Mouse (Mus musculus): Measurements from ENCODE around the gene Pih1d1. TPM values are rescaled to one million over a fixed set of nuclear protein-coding genes. Genes with fewer than 3 reads are reported as not detected.

Pih1d1 gene
- total RNA-seq, 1 experiment from 2014 or later: 59.8 TPM

DNA sequence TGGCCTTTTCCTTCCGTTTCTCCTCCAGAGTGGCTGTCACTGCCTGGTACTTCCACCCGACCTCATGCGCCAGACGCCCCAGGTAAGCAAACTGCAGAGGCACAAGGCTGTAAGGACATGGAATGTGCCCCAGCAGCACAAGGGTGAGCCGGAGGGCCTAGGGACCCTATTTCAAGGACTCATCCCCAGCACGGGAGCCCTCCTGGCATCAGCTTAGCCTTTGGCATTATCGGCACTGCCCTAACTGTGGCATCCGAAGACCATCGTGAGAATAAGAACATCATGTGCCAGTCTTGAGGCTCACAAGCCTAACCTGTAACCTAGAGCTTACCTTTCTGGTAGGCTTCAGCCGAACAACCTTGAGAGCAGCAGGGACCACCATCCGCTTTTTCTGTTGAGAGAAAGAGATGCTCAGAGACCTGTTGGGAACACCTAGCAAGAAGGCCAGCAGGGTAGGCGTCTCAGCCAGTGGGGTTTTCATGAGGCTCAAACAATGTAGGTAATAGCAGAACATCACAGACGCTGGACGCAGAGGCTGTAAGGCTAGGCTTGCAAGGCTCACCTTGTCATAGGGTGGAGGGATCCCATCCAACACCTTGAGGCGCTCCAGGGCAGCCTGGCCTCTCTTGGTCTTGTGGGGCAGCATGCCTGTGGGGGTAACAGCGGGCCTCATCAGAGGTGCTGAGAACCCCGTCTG is 27.8 kb upstream of the Pih1d1 start:
- ATAC-seq (replicated peaks; ENCODE audit: low read depth, poor library complexity, severe bottlenecking): no peak

DNA sequence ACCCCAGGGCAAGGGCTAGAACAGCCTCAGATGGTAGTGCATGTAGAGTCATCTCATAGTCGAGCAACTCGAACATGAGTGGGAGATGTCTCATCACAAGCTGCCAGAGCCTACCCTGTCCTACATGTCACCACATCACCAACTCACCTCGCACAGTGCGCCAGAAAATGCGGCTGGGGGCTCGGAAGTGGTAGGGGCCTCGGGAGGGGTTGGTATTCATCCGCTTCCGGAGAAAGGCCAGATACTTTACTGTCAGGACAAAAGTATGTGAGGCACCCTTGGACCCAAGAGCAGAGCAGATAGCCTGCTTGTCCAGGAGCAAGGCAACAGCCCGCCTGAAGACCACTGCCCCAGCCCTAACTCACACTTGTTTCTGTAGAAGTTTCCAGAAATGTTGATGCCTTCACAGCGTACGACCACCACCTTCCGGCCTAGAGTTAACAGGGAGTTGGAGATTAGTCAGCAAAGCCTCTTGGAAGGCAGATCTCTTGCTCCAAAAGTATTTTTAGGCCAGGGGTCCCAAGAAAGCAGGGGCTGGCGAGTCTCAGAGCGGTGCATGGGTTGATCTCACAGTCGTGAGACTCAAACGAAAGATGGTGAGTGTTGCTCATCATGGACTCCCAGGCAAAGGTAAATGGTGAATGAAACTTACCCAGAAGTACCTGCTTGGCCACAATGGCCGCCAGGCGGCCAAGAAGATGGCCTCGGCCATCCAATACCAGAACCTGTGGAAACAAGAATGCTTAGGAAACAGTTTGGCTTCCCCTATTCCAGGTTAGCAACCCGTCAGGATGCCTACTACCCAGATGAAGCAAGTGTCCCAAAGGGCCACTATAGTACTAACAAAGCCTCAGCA is 27.0 kb upstream of the Pih1d1 start:
- no peak for ATAC-seq (replicated peaks; ENCODE audit: low read depth, poor library complexity, severe bottlenecking)

DNA sequence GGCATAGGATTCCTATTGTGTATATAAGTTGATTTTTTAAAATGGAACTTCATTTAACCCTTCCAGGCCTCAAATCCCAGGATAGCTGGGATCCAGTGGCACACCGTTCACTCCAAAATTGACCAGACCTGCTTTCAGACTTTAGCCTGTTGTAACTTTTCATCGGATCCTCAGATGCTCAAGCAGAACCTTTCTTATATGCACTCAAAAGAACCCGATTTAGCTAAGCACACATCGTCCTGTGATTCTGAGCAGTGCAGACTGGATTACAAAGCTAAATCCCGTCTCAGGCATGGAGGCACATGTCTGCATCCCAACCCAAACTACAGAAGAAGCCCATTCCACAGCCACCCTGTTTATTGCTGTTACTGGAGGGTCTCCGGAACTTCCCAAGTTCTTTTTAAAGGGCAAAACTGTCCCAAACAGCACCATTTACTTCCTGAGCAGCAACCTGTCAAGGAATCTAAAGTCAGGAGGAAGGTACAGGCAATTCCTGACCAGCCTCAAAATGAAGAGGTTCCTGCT is 26.3 kb upstream of the Pih1d1 start:
- no peak for ATAC-seq (replicated peaks; ENCODE audit: low read depth, poor library complexity, severe bottlenecking)

DNA sequence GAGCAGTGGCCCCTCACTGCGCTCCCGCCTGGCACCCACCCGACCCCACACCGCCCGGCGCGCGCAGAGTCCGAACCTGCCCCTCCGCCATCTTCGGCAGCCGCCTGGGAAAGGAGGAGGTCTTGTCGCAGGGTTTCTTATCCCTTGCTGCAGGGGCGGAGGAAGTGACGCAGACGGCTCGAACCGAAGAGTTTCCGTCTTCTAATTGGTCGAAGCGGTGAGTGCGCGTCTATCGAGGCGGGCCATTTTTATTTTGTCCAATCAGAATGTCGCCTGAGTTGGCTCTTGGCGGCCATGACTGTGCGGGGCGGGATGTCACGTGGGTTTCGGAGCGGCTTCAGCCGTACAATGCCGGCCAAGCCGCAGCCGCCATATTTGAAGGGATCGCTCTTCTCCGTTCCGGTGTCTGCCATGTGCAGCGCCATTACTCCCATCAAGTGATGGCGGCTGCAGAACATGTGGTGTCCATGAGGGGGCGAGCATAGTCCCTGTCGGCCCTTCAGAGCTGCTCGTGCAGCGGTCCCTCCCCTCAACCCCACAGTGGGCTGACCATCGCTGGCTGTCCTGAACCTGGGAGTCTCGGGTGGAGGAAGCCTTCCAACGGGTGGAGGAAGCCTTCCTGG is 25.4 kb upstream of the Pih1d1 start, which contains the start of gene Rpl13a:
Gene Rpl13a (minus strand): TSS at position 138 of the 623 bp plus-strand sequence.
- ATAC-seq (replicated peaks; ENCODE audit: low read depth, poor library complexity, severe bottlenecking): peak; percentile 69

DNA sequence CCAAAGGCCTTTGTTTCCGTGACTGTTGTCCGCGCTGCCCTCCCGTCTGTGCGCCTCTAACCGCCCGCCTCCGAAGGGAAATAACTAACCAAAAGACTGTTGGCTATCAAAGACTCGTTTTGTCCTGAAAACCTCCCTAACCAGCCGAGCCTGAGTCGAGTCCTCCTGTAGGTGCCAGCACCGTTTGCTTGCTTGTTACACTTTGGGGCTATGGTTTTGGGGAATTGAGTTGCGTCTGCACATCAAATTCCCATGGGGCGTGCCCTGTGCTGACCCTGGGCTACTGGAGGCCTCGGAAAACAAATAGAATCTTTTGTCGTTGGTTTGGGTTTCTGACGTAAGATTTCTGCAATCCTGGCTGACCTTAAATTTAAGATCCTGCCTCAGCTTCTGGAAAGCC is 24.8 kb upstream of the Pih1d1 start:
- peak; percentile 1; the same call in 1 of the 2 replicates for ATAC-seq (replicated peaks; ENCODE audit: low read depth, poor library complexity, severe bottlenecking)

DNA sequence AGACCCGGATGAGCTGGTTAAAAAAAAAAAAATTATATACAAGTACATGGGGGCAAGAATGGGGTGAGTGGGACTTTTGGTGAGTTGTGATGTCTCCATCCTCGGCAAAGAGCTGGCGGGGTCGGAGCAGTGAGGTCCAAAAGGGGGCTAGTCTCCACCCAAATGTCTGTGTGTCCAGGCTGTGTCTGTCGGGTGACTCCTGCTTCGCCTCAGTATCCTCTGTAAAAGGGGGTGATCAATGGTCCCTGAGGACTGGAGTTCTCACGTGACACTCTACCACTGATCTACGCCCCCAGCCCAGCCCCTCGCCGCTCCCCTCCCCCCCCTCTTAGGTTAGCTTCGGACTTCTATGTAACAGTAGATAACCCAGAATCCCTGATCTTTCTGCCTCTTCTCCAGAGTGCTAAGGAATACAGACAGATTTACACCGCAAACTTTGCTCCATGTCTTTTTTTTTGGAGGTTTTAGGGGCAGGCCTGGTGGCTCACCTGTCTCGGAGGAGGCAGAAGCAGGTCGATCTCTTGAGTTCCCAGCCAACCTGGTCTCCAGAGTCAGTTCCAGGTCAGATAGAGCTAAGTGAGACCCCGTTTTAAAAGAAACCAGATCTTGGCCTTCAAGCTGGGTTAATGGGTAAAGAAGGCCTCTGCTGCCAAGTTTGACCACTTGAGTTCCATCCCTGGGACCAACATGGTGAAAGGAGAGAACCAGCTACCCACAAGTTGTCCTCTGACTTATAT is 24.2 kb upstream of the Pih1d1 start:
- no peak for ATAC-seq (replicated peaks; ENCODE audit: low read depth, poor library complexity, severe bottlenecking)

DNA sequence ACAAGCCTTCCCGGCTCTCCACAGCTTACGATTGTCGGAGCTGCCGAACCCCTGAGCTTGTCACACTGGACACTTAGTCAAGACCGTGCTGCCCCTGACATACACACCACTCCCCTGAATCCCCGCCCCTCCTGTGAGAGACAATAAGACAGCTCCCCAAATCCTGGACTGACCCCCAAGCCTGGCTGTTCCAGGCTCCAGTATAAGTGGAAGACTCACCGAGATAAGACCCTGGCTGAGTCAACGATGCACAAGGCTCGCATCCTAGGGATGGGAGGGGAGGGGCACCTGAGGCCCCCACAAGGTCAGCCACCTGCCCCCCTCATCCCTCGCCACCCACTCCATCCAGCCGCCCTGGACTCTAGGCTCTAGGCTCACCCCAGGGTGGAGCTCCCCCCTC is 22.3 kb upstream of the Pih1d1 start:
- ATAC-seq (replicated peaks; ENCODE audit: low read depth, poor library complexity, severe bottlenecking): no peak

DNA sequence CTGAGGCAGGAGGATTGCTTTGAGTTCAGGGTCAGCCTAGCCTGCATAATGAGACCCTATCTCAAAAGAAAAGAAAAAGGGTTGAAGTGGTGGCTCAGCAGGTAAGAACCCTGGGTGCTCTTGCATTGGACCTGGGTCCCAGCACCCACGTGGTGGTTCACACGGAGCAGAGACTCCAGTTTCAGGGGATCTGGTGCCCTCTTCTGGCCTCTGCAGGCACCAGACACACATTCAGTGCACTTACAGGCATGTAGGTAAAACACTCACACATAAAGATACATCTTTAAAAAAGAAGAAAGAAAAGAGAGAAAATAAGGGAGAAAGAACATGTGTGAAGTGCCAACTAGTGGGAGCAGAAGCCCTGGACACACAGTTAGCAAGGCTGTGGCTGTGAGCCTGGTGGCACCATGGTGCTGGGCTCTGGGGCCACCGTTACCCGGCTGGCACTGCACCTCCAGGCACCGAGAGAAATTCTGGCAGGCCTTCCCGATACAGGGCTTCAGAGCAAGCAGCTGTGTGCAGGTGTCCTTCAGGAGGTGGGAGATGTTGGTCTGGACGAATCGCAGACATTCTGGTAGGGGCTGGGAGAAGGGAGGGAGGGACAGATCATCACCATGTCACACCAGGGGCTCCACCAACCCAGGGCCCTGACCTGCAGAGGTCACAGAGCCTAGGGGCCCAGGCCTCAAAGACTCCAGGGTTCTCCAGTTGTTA is 20.5 kb upstream of the Pih1d1 start:
- no peak for ATAC-seq (replicated peaks; ENCODE audit: low read depth, poor library complexity, severe bottlenecking)

DNA sequence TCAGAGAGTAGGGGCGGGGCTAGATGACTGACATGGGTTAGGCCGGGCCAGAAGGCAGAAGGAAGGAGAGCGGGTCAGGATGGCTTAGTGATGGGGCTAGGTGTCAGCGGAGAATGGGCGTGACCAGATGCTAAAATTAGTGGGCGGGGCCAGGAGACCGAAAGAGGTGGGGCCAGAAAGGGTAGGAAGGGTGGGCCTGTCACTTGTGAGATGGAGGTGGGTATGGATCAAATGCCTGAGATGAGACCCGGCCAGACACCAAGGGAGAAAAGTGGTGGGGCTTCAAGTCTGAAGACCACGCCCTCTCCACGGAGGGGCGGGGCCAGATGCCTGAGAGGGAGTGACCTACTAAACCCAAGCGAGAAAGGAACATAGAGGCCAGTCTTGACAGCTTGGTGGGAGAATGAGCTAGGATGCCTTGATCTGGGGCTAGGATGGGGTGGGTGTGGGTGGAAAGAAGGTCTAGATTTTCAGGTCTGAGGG is 19.5 kb upstream of the Pih1d1 start:
- ATAC-seq (replicated peaks; ENCODE audit: low read depth, poor library complexity, severe bottlenecking): peak; percentile 33

DNA sequence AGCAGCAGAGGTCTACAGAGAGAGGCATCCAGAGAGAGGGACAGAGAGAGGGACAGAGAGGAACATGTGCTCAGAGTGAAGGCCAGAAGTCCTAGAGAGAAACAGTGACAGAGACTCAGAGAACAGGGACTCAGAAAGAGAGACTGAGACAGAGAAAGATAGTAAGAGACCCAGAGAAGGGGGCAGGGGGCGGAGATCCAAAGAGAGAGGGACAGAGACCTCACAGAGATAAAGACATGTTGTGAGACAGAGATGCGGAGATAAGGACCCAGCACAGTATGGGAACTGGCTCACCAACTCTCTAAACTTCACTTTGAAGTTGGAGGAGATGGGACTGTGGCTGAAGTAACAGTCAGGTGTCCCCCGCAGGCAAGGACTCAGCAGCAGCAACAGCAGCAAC is 18.7 kb upstream of the Pih1d1 start:
- ATAC-seq (replicated peaks; ENCODE audit: low read depth, poor library complexity, severe bottlenecking): no peak

DNA sequence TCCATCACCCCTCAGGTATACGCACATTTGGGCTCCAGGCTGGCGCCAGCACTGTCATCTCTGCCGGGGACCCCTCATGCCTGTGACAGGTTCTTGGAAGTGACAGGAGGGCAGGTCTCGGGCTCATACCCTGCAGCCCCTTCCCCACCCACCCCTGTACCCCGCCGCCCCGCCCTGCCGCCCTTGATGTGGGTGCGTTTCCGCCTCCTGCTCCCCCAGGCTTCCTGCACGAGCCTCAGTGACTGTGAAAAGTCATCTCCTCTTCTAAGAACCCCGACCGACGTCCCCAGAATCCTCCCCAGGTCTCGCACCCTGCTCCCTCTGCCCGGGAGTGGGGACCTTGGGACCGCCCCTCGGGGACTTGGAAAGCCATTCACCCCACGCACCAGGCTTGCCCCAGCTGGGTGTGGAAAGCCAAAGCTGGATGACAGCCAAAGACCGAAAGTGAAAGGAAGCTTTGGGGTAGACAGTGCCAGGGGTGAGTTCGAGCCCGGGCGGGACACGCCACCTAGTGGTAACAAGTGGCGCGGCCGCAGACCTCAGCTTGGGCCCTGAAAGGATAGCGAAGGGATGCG is 18.0 kb upstream of the Pih1d1 start, which contains the start of the genes Gm45713 and Flt3l:
Gene Gm45713 (minus strand): TSS at position 239 of the 575 bp plus-strand sequence.
Gene Flt3l (minus strand): TSS at position 440 of the 575 bp plus-strand sequence.
- peak; percentile 50 for ATAC-seq (replicated peaks; ENCODE audit: low read depth, poor library complexity, severe bottlenecking)

DNA sequence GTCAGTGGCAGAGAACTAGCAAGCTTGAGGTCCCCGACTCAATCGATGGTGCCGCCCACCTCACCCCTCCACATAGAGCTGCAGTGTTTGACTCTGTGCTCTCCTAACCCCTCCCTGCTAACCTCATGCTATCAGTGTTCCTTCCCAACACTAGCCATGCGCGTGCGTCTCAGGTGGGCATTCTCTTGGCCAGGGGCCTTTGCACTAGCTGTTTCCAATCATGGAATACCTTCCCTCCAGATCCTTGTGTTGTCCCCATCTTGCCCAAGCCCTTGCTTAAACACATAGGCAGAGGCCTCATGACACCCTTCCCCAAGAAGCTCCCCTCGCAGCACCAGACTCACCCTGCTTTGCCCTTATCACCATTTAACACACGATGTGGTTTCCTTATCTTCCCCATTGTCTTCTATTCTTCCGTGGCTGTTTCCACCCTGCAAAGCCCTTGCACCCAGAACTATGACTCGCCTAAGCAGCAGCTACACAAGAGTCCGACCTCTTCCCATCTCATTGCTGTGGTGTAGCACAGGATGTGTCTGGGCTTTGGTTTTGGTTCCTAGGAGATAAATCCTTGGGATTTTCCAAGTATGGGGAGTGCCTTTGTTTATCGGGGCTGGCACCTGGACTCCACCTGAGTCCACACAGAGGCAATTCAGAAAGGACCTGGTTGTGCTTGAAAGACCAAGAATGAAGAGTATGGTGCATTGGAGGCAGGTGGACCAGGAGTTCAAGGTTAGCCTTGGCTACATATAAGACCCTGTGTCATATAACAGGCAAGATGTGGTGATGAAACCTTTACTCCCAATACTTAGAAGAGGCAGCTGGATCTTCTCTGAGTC is 16.7 kb upstream of the Pih1d1 start:
- peak; percentile 79 for ATAC-seq (replicated peaks; ENCODE audit: low read depth, poor library complexity, severe bottlenecking)

DNA sequence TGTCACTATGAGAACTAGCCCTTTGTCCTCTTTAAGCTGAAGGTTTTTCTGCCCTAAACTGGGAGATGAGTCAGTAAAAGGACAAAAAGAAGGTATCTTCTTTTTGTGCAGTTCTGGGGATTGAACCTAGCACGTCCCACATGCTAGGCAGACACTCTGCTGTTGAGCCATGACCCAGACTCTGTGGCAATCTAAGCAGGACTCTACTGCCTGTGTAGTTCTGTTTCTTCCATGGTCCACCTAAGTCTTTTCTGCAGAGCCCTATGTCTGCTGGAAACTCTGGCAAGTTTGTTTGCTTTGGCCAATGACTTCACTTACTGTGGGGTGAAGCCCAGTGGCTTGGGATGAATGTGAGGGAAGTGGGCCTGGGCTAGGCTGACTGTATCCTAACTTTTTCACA is 15.7 kb upstream of the Pih1d1 start:
- no peak for ATAC-seq (replicated peaks; ENCODE audit: low read depth, poor library complexity, severe bottlenecking)

DNA sequence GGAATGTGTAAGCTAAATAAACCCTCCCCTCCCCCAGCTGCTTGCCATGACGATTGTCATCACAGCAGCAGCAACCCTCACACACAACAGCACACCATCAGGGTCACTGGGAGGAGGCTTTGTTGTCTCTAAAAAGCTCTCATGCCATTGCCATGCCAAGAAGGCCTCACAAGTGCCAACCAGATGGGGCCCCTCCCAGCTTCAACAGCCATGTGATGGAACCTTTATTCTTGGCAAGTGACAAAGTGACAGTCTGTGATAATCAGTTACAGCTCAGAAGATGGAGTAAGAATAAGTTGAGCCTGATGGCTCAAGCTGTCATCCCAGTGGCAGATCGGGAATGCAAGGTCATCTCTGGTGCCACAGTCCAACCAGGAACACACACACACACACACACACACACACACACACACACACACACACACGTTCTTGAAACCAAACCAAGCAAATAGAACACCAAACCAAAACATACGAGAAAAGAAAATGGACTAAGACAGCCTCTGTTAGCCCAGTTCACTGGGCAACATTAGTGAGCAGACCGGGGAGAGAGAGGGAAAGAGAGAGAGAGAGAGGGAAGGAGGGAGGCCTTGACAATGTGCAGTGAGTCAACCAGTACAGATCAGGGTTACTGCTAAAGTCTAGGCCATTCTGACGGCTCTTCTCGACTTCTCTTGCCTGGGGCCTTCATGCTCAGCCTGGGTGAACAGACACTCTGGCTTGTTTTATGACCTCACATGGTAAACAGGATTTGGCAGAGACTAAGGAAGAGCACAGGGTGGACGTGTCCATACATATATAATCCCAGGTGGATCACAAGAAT is 14.0 kb upstream of the Pih1d1 start:
- ATAC-seq (replicated peaks; ENCODE audit: low read depth, poor library complexity, severe bottlenecking): no peak

DNA sequence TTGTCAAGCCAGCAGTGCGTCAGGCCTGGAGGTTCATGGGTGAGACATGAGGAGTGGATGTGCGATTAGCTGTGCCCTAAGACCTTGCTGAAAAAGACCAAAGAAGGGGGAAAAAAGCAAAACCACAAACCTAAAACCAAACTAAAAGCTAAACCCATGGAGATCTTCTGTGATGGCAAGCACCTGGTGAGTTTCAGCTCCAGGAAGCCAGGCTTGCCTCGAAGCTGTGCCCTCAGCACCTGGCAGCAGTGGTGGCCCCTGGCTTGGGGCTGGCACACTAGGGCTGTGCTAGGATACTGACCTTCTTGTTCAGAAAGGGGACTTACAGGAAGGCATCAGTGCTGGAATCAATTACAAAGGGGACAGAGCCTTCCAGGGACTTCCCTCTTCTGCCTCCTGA is 12.8 kb upstream of the Pih1d1 start:
- ATAC-seq (replicated peaks; ENCODE audit: low read depth, poor library complexity, severe bottlenecking): no peak

DNA sequence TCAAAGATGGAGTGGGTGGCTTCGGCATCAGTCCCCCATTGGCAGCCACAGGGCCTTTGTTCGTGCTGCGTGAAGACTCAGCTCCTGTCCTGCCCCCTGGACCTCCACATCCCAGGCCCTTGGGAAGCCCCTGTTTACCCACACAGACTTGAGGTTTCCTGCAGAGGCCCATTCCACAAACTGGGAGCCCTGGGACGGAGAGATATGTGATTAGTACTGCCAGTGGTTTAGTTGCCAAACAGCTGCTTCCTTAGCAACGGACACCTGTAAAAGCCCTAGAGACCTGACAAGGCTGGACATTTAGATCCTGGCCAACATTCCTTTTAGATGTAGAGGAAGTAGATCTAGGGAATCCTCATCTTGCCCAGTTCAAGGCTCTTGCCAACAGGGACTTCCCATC is 12.2 kb upstream of the Pih1d1 start:
- ATAC-seq (replicated peaks; ENCODE audit: low read depth, poor library complexity, severe bottlenecking): no peak

Data from common myeloid progenitor, adult 5-6 weeks (primary cell).